Mouse (Mus musculus) lung, postnatal 0 days (tissue): ENCODE measurements at regions not wholly inside any gene's neighbourhood (a gene's known extent, or its start where the extent isn't known, plus 50 kb on each side); places are given as distances from the start of the nearest gene placed in this dataset.

Source experiments
- CTCF ChIP-seq: IDR thresholded peaks from 2 replicates; pipeline ENCODE4 v1.5.1; 2016; ENCODE audit warnings: antibody characterized with exemption, mild to moderate bottlenecking
- EP300 ChIP-seq: IDR thresholded peaks from 2 replicates; pipeline ENCODE4 v1.6.1; 2016; ENCODE audit warnings: antibody characterized with exemption, mild to moderate bottlenecking, control low read depth

DNA sequence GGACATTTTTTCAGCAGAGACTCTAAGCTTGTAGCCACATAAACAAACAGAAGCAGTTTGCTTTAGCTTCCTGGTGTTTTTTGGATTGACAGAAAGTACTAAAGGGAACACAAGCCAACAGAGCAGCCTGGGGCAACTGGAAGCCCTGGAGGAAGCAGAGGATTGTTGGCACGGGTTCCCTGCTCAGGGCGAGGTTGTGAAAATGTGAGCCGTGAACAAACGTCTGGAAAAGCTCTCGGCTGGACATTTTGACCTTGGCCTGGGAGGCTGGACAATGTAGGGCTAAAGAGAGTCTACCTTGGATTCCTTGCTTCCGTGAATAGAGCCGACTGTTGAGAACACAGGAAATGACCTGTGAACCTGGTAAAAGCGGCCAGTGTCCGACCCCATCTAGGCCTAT, 169.8 kb upstream of the Rasgrp1 start:
- TF ChIP-seq CTCF: no peak
- no peak for TF ChIP-seq EP300
